ENCODE assay signal across 21 mouse cellular contexts in the genomic region with DNA sequence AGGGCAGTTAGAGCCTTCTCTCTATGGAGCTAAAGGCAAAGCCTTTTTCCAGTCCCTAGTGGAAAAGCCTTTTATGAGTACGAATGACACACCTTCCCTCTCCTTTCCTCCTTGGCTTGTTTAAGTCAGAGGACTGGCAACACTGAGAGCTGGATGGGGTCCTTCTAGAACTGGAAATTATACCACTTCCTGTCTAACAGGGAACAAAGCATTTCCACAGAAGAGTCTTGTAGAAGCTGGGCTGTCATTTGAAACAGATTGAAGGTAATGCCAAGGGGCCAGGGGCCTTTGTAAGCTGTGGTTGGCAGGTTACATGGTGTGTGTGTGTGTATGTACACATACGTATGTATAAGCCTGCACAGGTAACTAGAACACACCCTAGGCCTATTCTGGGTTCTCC.
"Had no signal": no experiment of that assay in that cellular context is flagged by ENCODE, and none has a peak within 500 bp of the region (broad histone marks: within the 10 kb centered on the region; RNA-seq: fewer than 3 reads in every experiment).

No protein-coding gene starts in this region.

- H3K4me2 ChIP-seq: limb, embryonic 13.5 days; liver, embryonic 12.5 days; liver, embryonic 15.5 days; midbrain, embryonic 12.5 days; midbrain, embryonic 15.5 days; neural tube, embryonic 12.5 days; neural tube, embryonic 15.5 days had no signal

- H3K4me3 ChIP-seq: limb, embryonic 10.5 days; limb, embryonic 13.5 days; liver, embryonic 12.5 days; liver, embryonic 15.5 days; midbrain, embryonic 12.5 days; midbrain, embryonic 15.5 days; neural tube, embryonic 12.5 days; neural tube, embryonic 15.5 days had no signal

- DNase-seq: kidney, adult 18-20 months; kidney, adult 9 months; kidney, postnatal 14 days; kidney, postnatal 4 days; liver; lung, adult 2 months; right cerebral cortex, adult 18-20 months; right cerebral cortex, postnatal 14 days; right cerebral cortex, postnatal 4 days; thymus, adult 2 months; thymus, postnatal 14 days had no signal

- H3K9me3 ChIP-seq: limb, embryonic 10.5 days; limb, embryonic 13.5 days; liver, embryonic 12.5 days; liver, embryonic 15.5 days; midbrain, embryonic 12.5 days; midbrain, embryonic 15.5 days; neural tube, embryonic 12.5 days; neural tube, embryonic 15.5 days had no signal

- H3K27me3 ChIP-seq: limb, embryonic 13.5 days; liver, embryonic 12.5 days; liver, embryonic 15.5 days; midbrain, embryonic 12.5 days; midbrain, embryonic 15.5 days; neural tube, embryonic 12.5 days; neural tube, embryonic 15.5 days had no signal

- H3K4me1 ChIP-seq: limb, embryonic 10.5 days; limb, embryonic 13.5 days; liver, embryonic 12.5 days; liver, embryonic 15.5 days; midbrain, embryonic 12.5 days; midbrain, embryonic 15.5 days; neural tube, embryonic 12.5 days; neural tube, embryonic 15.5 days had no signal

- ATAC-seq: intestine, embryonic 16.5 days; liver, embryonic 12.5 days; midbrain, embryonic 15.5 days had no signal

- H3K9ac ChIP-seq: limb, embryonic 13.5 days; liver, embryonic 12.5 days; liver, embryonic 15.5 days; midbrain, embryonic 12.5 days; midbrain, embryonic 15.5 days; neural tube, embryonic 12.5 days; neural tube, embryonic 15.5 days had no signal

- H3K36me3 ChIP-seq: limb, embryonic 10.5 days; limb, embryonic 13.5 days; liver, embryonic 12.5 days; liver, embryonic 15.5 days; midbrain, embryonic 12.5 days; midbrain, embryonic 15.5 days; neural tube, embryonic 12.5 days; neural tube, embryonic 15.5 days had no signal

- H3K27ac ChIP-seq: limb, embryonic 10.5 days; limb, embryonic 13.5 days; liver, embryonic 12.5 days; liver, embryonic 15.5 days; midbrain, embryonic 12.5 days; midbrain, embryonic 15.5 days; neural tube, embryonic 12.5 days; neural tube, embryonic 15.5 days; stomach, postnatal 0 days had no signal
